25 mouse cellular contexts compared by ENCODE assay signal in the genomic region with DNA sequence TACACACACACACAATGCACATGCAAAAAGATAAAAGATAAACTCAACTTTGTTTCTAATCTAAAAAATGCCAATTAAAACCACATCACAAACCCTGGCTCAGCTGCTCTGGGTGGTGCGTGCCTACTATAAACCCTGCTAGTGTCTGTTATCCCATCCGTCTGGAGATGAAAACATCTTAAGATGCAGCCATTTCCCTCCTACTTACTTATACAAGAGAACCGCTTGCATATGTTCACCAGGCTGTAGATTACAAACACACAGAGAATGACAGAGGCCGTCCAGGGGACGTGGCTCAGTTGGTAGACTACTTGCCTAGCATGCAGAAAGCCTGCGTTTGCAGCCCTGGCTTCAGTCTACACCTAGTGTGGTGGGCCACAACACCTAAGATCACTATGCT.
"Had no signal": no experiment of that assay in that cellular context is flagged by ENCODE, and none has a peak within 500 bp of the region (broad histone marks: within the 10 kb centered on the region; RNA-seq: fewer than 3 reads in every experiment).

No protein-coding gene starts in this region.

- H3K9ac ChIP-seq: heart, embryonic 13.5 days; heart, embryonic 15.5 days; hindbrain, embryonic 13.5 days; hindbrain, embryonic 15.5 days; kidney, embryonic 15.5 days; limb, embryonic 13.5 days; limb, embryonic 15.5 days; liver, embryonic 12.5 days had no signal

- H3K4me2 ChIP-seq: heart, embryonic 11.5 days; heart, embryonic 13.5 days; heart, embryonic 15.5 days; hindbrain, embryonic 13.5 days; hindbrain, embryonic 15.5 days; kidney, embryonic 15.5 days; limb, embryonic 13.5 days; limb, embryonic 15.5 days; liver, embryonic 12.5 days had no signal

- H3K4me3 ChIP-seq: heart, adult 2 months; heart, embryonic 13.5 days; heart, embryonic 15.5 days; hindbrain, embryonic 13.5 days; hindbrain, embryonic 15.5 days; kidney, embryonic 15.5 days; limb, embryonic 13.5 days; limb, embryonic 15.5 days; liver, embryonic 12.5 days had no signal

- H3K27me3 ChIP-seq: heart, embryonic 13.5 days; heart, embryonic 15.5 days; hindbrain, embryonic 13.5 days; hindbrain, embryonic 15.5 days; kidney, embryonic 15.5 days; limb, embryonic 13.5 days; limb, embryonic 15.5 days; liver, embryonic 12.5 days had no signal

- H3K27ac ChIP-seq: heart, adult 2 months; heart, embryonic 13.5 days; heart, embryonic 15.5 days; hindbrain, embryonic 13.5 days; hindbrain, embryonic 15.5 days; hindbrain, postnatal 0 days; kidney, embryonic 15.5 days; kidney, postnatal 0 days; limb, embryonic 13.5 days; limb, embryonic 15.5 days; liver, embryonic 12.5 days had no signal

- ATAC-seq: hindbrain, postnatal 0 days; intestine, embryonic 16.5 days; liver, embryonic 12.5 days had no signal

- H3K36me3 ChIP-seq: heart, embryonic 13.5 days; heart, embryonic 15.5 days; hindbrain, embryonic 13.5 days; hindbrain, embryonic 15.5 days; kidney, embryonic 15.5 days; limb, embryonic 13.5 days; limb, embryonic 15.5 days had no signal

- H3K9me3 ChIP-seq: heart, embryonic 13.5 days; heart, embryonic 15.5 days; hindbrain, embryonic 13.5 days; hindbrain, embryonic 15.5 days; kidney, embryonic 15.5 days; limb, embryonic 13.5 days; limb, embryonic 15.5 days; liver, embryonic 12.5 days had no signal

- DNase-seq: gastrocnemius, postnatal 14 days; gastrocnemius, postnatal 36 days; heart, adult 2 months; heart, postnatal 14 days; heart, postnatal 36 days; kidney, adult 11 months; kidney, adult 2 months; kidney, adult 9 months; kidney, postnatal 14 days; kidney, postnatal 36 days; layer of hippocampus, adult 9-11 months; layer of hippocampus, postnatal 36 days; left cerebral cortex, postnatal 4 days had no signal

- H3K4me1 ChIP-seq: heart, embryonic 13.5 days; heart, embryonic 15.5 days; hindbrain, embryonic 13.5 days; hindbrain, embryonic 15.5 days; kidney, embryonic 15.5 days; limb, embryonic 13.5 days; limb, embryonic 15.5 days had no signal
